Mouse (Mus musculus) embryonic fibroblast, embryonic 13.5 days (primary cell): ENCODE results near the gene Fut8. TPM values are rescaled to one million over a fixed set of nuclear protein-coding genes. Genes with fewer than 3 reads are reported as not detected.

Experiments used
- H3K27ac ChIP-seq: 2 replicates; pipeline ENCODE4 v1.5.1; 2012; ENCODE audit warnings: low read length, control low read depth, inconsistent platforms; ENCODE audit not compliant: insufficient read depth
- H3K4me1 ChIP-seq: 2 replicates; pipeline ENCODE4 v1.6.1; 2011; ENCODE audit warnings: low read length; ENCODE audit not compliant: control insufficient read depth, insufficient read depth
- H3K4me3 ChIP-seq: 2 replicates; pipeline ENCODE4 v1.5.1; 2011; ENCODE audit warnings: mild to moderate bottlenecking, control low read depth, low read length; ENCODE audit not compliant: insufficient read depth
- CTCF ChIP-seq: IDR thresholded peaks from 2 replicates; pipeline ENCODE4 v1.5.1; 2011; ENCODE audit warnings: mild to moderate bottlenecking, control low read depth, low read length, moderate library complexity, borderline replicate concordance; ENCODE audit not compliant: insufficient read depth
- POLR2A ChIP-seq: IDR thresholded peaks from 2 replicates; pipeline ENCODE4 v1.6.1; 2011; ENCODE audit warnings: low read depth, mild to moderate bottlenecking, control low read depth, low read length, moderate library complexity
- polyA plus RNA-seq: library from polyadenylated mRNA; stranded (reverse); fragments of >200 nt; gene quantifications from 2 replicates; pipeline ENCODE4 v1.2.4, GENCODE M21; 2011; ENCODE audit warnings: low read depth; ENCODE audit not compliant: missing spikeins, insufficient read length

Fut8 gene
- polyA plus RNA-seq, 1 experiment = 38.2 TPM

DNA sequence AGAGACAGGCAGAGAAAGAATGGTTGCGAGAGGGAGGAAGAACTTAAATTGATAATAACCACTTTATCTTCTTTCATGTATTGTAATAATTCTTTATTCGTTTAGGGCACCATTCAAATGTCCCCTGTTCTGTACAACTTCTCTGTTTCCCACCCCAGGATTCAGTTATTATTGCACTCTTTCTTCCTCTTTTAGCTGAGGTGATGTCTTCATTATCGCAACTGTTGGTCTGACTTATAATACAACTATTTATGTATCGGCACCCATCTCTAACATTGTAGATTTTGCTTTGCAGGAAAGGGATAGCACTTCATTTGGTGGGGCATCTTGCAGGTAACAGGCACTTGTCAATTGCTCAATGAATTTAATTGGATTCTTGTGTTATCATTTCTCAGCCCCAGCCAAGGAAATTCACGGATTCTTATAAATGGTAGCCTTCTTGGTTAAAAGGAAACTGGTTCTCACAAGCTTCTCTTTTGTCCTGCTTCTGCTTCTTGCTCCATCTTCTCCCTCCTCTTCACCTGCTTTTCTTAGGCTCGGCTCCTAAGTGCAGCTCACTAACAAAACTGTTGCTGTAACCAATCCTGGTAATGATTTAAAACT lies 15.6 kb upstream of the Fut8 start:
- no peak for TF ChIP-seq POLR2A
- TF ChIP-seq CTCF = no peak
- Histone ChIP-seq H3K27ac (no peak overlapping the region), H3K4me3 (no peak overlapping the region), H3K4me1 (peaks cover 6% of the 10 kb centered on the region)

DNA sequence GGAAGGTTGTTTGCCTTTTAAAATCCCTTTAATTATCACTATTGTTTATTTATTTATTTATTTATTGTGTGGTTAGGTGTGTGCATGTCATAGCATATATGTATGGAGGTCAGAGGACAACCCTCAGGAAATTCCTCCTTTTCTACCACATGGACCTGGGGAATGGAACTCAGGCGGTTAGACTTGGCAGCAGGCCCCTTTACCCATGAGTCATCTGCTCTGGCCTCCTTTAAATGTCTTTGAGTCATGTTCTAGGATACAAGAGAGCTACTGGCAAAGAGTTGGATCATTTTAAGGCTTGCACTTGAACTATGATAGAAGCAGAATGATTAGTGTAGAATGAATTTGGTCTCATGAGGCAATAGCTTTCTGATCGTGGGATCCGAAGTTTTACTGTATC lies 14.3 kb upstream of the Fut8 start:
- peaks cover 6% of the 10 kb centered on the region for H3K4me1 ChIP-seq
- peak overlapping the region; percentile 86; the same call in 1 of the 2 replicates for H3K27ac ChIP-seq
- no peak overlapping the region for H3K4me3 ChIP-seq
- no peak for TF ChIP-seq CTCF
- no peak for TF ChIP-seq POLR2A

DNA sequence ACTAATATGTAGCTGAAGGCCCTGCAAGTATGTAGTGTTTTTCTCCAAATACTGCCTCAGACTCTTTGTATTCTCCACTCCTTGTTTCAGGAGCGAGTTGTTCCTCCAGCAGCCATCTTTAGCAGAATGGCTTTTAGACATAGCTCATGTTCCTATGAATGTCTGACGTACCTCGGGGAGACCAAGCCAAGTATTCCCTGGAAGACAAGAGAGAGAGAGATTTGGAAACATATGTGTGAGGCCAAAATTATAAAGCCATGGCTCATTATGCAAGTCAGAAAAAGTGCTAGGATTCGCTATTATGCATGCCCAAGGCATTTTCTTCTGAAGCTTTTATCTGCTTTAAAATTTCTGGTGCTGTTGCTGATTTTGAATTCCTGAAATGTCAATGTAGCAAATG lies 13.8 kb upstream of the Fut8 start:
- H3K4me3 ChIP-seq = no peak overlapping the region
- no peak for TF ChIP-seq CTCF
- TF ChIP-seq POLR2A = no peak
- peak overlapping the region; percentile 86 for H3K27ac ChIP-seq
- peaks cover 6% of the 10 kb centered on the region for H3K4me1 ChIP-seq

DNA sequence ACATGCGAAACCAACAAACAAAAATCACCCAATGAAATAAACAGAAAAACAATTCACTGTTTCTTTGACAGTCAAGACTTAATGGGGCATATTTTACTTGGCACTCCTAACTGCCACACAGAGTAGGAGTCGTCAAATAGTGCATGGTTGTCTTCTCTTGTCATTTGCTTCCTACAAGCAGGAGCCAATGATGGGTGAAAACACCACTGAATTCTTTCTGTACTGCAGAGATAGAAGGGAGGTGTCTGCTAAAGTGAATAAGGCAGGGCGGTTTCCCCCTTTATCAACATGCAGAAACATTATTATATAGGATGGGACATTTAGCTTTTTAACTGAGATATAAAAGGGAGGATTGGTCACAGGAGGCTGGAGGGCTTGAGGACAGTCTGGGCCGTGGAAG lies 13.0 kb upstream of the Fut8 start:
- no peak for TF ChIP-seq CTCF
- peaks cover 6% of the 10 kb centered on the region for H3K4me1 ChIP-seq
- no peak overlapping the region for H3K4me3 ChIP-seq
- H3K27ac ChIP-seq = peak overlapping the region; percentile 20; the same call in 1 of the 2 replicates

DNA sequence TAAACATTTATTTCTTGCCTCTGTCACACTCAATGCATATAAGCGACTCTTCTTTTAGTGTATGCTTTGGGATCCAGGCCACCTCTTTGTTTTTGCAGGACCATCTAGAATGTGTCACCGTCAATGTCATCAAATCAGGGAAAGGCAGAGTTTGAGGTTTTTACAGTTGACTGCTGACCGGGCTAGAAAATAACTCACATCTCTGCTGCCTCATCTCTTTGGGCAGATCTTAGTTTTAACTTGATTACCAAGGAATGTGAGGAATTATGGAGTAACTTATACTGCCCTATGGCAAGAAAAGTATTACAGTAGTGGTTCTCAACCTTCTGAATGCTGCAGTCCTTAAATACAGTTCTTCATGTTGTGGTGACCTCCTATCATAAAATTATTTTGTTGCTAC lies 12.2 kb upstream of the Fut8 start:
- H3K27ac ChIP-seq = no peak overlapping the region
- TF ChIP-seq CTCF (no peak), POLR2A (no peak)
- H3K4me1 ChIP-seq = peaks cover 6% of the 10 kb centered on the region
- H3K4me3 ChIP-seq = no peak overlapping the region

DNA sequence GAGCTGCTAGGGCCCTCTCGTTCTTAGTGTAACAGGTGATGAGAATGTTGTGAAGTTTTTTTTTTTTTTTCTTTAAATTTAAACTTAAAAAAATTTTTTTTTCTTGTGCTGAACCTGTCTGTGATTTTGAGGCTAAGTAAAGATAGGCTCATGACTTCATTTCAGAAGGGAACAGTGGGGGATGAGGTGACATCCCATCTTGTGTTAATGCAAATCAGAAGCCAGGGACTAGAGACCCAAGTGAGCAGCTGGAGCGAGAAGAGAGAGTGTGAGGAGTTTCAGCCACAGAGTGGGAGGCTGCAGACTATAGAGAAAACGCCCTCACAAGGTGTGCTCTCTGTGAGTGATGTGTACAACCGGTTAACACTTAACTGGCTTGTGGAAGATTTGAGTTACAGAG lies 2.0 kb upstream of the Fut8 start:
- Histone ChIP-seq H3K4me3 (no peak overlapping the region), H3K4me1 (no peaks in the 10 kb centered on the region), H3K27ac (no peak overlapping the region)
- TF ChIP-seq CTCF (no peak), POLR2A (no peak)

DNA sequence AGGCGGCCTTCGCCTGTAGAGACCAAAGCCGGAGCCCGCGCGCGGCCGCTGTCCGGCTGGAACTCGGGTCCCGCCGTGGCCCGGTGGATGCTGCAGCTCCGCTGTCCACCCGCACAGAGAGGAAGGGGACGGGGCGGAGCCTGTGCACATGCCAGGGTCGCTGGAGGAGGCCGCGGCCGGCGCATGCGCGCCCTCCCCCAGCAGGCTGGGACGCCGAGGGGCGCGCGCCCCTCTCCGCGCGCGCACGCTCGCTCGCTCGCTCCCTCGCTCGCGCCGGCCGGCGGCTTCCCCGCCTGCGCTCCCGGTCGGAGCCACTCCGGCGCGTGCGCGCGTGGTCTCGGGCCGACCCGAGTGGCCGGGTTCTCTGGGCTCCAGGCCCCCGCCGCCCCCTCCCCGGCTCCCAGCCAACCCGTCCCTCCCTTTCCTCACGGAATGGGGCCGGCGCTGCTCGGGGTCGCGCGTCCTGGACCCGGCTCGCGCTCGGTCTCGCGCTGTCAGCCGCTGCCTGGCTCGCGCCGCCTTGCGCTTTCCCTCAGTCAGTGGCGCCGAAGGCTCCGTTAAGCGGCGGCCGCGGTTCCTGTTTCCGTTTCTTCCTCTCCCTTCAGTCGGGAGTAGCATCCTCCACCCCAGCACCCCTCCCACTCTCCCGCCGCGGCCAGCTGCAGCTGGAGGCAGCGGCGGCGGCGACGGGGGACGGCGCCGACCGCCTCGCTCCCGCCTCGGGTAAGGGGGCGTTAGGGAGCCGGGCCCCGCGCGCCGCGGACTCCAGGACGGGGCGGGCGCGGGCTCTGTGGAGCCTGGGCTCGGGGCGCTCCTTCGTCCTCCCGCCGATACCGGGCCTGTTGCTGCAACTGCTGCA lies 835 bp downstream of the Fut8 start:
- Histone ChIP-seq H3K4me1 (no peaks in the 10 kb centered on the region), H3K27ac (peak overlapping the region; percentile 75), H3K4me3 (peak overlapping the region; percentile 79)
- TF ChIP-seq CTCF = peak; percentile 8; the same call in 1 of the 2 replicates
- peak; percentile 86 for TF ChIP-seq POLR2A

DNA sequence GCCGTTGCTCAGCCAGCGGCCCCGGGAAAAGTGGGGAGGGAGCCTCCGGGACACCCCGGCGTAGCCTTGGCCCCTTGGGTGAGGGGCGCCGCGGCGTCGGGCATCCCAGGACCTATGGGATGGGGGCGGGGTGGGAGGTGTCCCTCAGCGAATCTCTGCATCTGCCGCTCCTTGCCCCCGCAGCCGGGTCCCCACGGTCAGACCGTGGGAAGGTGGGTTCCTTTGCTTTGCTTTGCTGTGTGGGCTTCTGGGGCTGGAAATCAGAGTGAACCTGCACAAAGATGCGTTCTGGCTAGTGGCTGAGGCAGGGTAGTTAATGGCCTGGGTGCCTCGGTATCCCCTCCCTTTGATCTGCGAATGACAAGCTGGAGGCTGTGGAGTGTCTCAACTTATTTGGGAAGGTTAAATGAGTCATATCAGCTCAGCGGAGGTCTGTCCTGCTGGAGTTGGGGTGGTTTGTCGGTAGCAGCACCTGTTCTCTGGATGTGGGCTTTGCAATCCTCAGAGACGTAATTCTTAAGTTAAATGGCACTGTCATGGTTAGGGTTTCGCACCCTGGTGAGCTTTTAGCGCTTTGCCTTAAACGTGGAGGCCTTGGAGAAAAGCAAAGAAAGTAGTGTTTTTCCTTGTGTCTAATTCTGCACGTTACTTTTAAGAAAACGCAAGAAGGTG lies 1.6 kb downstream of the Fut8 start:
- Histone ChIP-seq H3K27ac (no peak overlapping the region), H3K4me1 (no peaks in the 10 kb centered on the region), H3K4me3 (peak overlapping the region; percentile 72)
- no peak for TF ChIP-seq POLR2A
- TF ChIP-seq CTCF = no peak

DNA sequence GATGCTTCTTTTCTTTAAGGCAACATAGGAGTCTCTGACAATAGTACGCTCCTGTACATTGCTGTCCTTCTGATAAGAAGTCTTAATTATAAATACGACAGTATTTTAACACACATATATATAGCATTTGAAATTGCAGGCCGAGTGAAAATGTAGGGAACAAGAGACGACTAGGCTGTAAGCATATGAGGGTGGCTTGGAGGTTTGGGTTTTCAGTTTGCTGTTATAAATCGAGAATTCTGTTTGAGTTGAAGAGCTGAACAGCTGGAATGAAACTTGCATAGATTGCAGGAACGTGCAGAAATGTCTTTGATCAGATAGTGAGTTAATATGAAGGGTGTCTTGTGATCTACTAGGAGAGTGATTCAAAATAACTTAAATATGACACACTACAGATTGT lies 2.4 kb downstream of the Fut8 start:
- TF ChIP-seq POLR2A (no peak), CTCF (no peak)
- Histone ChIP-seq H3K4me1 (no peaks in the 10 kb centered on the region), H3K27ac (no peak overlapping the region), H3K4me3 (no peak overlapping the region)

DNA sequence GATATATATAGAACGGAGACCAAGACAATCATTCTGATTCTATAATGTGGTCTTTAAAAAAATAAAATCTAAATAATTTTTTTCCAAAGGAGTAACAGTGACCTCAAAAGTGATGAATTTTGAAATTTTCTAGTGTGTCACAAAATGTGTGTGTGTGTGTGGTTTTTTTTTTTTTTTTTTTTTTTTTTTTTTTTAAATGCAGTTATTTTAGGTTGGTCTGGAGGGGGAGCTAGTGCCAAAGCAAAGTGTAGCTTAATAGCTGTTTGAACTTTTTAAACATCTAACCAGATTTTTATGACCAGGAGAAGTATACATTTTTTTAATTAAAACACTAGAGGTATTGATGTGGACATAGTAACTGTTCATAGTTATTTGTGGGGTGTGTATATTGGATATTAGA lies 2.9 kb downstream of the Fut8 start:
- Histone ChIP-seq H3K27ac (no peak overlapping the region), H3K4me3 (no peak overlapping the region), H3K4me1 (no peaks in the 10 kb centered on the region)
- no peak for TF ChIP-seq POLR2A
- no peak for TF ChIP-seq CTCF
